Mouse (Mus musculus) mouse trophoblast stem cell (cell line): Measurements from ENCODE around the gene Hspa1l.

ENCODE experiments used
- in situ Hi-C, 2 experiments: fragments of 300-500 bp; cut with MseI, MboI; formaldehyde crosslinking; loops; 2 replicates in 1 of 2; 3 replicates in 1 of 2; pipeline ENCODE4 v1.15.1; 2025

Hspa1l gene

GRCm38 (mm10) chr17:35003022-35003838, 30.7 kb downstream of the Hspa1l start:
- in situ Hi-C loops = loop anchor here in 1 of 2 experiments (25.0 kb wide), 1 partner anchor 109 kb away; the partner anchor contains the start of genes Csnk2b, Gpank1, Ly6g5b and Ly6g5c

GRCm38 (mm10) chr17:35004075-35004717, 31.7 kb downstream of the Hspa1l start:
- in situ Hi-C loops = loop anchor here in 1 of 2 experiments (25.0 kb wide), 1 partner anchor 108 kb away; the partner anchor contains the start of genes Csnk2b, Gpank1, Ly6g5b and Ly6g5c

- in situ Hi-C loops = loop anchor here in 1 of 2 experiments (25.0 kb wide), 1 partner anchor 107 kb away; the partner anchor contains the start of genes Csnk2b, Gpank1, Ly6g5b and Ly6g5c
These were observed 32.7 kb downstream of the Hspa1l start for GRCm38 (mm10) chr17:35005158-35005557.

- in situ Hi-C loops = loop anchor here in 1 of 2 experiments (25.0 kb wide), 1 partner anchor 106 kb away; the partner anchor contains the start of genes Csnk2b, Gpank1, Ly6g5b and Ly6g5c
These were observed 33.4 kb downstream of the Hspa1l start for GRCm38 (mm10) chr17:35005902-35006301.

GRCm38 (mm10) chr17:35007387-35007991, 35.0 kb downstream of the Hspa1l start:
- in situ Hi-C loops = loop anchor here in 1 of 2 experiments (25.0 kb wide), 1 partner anchor 105 kb away; the partner anchor contains the start of genes Csnk2b, Gpank1, Ly6g5b and Ly6g5c

GRCm38 (mm10) chr17:35009586-35009985, 37.1 kb downstream of the Hspa1l start:
- in situ Hi-C loops = loop anchor here in 1 of 2 experiments (25.0 kb wide), 1 partner anchor 103 kb away; the partner anchor contains the start of genes Csnk2b, Gpank1, Ly6g5b and Ly6g5c

GRCm38 (mm10) chr17:35011440-35011839, 38.9 kb downstream of the Hspa1l start:
- in situ Hi-C loops = loop anchor here in 1 of 2 experiments (25.0 kb wide), 1 partner anchor 101 kb away; the partner anchor contains the start of genes Csnk2b, Gpank1, Ly6g5b and Ly6g5c

GRCm38 (mm10) chr17:35012430-35012829, 39.9 kb downstream of the Hspa1l start:
- in situ Hi-C loops = loop anchor here in 1 of 2 experiments (25.0 kb wide), 1 partner anchor 100 kb away; the partner anchor contains the start of genes Csnk2b, Gpank1, Ly6g5b and Ly6g5c

- in situ Hi-C loops = loop anchor here in 1 of 2 experiments (25.0 kb wide), 1 partner anchor 99 kb away; the partner anchor contains the start of genes Csnk2b, Gpank1, Ly6g5b and Ly6g5c
These were observed 40.7 kb downstream of the Hspa1l start for GRCm38 (mm10) chr17:35013221-35013620.

- in situ Hi-C loops = loop anchor here in 1 of 2 experiments (25.0 kb wide), 1 partner anchor 97 kb away; the partner anchor contains the start of genes Csnk2b, Gpank1, Ly6g5b and Ly6g5c
These were observed 42.8 kb downstream of the Hspa1l start for GRCm38 (mm10) chr17:35015296-35015695.

GRCm38 (mm10) chr17:35016376-35016775, 43.9 kb downstream of the Hspa1l start, which contains the start of gene Vwa7:
TSS of gene Vwa7 (plus strand) at chr17:35016579.
- in situ Hi-C loops = loop anchor here in 1 of 2 experiments (25.0 kb wide), 1 partner anchor 96 kb away; the partner anchor contains the start of genes Csnk2b, Gpank1, Ly6g5b and Ly6g5c

GRCm38 (mm10) chr17:35016791-35017705, 44.5 kb downstream of the Hspa1l start:
- in situ Hi-C loops = loop anchor here in 1 of 2 experiments (25.0 kb wide), 1 partner anchor 95 kb away; the partner anchor contains the start of genes Csnk2b, Gpank1, Ly6g5b and Ly6g5c

- in situ Hi-C loops = loop anchor here in 1 of 2 experiments (25.0 kb wide), 1 partner anchor 95 kb away; the partner anchor contains the start of genes Csnk2b, Gpank1, Ly6g5b and Ly6g5c
These were observed 45.2 kb downstream of the Hspa1l start for GRCm38 (mm10) chr17:35017706-35018030.

- in situ Hi-C loops = loop anchor here in 1 of 2 experiments (25.0 kb wide), 1 partner anchor 94 kb away; the partner anchor contains the start of genes Csnk2b, Gpank1, Ly6g5b and Ly6g5c
These were observed 45.7 kb downstream of the Hspa1l start for GRCm38 (mm10) chr17:35018171-35018570.

GRCm38 (mm10) chr17:35019894-35020293, 47.4 kb downstream of the Hspa1l start:
- in situ Hi-C loops = loop anchor here (5.0 to 25.0 kb wide), 2 partner anchors 87 to 92 kb away; partner anchors contain the start of genes Ly6g5c (in 2 of the 2), Csnk2b (in 1 of the 2), Gpank1 (in 1 of the 2) and Ly6g5b (in 1 of the 2)

GRCm38 (mm10) chr17:35020551-35020950, 48.0 kb downstream of the Hspa1l start:
- in situ Hi-C loops = loop anchor here (5.0 to 25.0 kb wide), 2 partner anchors 87 to 92 kb away; partner anchors contain the start of genes Ly6g5c (in 2 of the 2), Csnk2b (in 1 of the 2), Gpank1 (in 1 of the 2) and Ly6g5b (in 1 of the 2)

- in situ Hi-C loops = loop anchor here (5.0 to 25.0 kb wide), 2 partner anchors 86 to 91 kb away; partner anchors contain the start of genes Ly6g5c (in 2 of the 2), Csnk2b (in 1 of the 2), Gpank1 (in 1 of the 2) and Ly6g5b (in 1 of the 2)
These were observed 48.8 kb downstream of the Hspa1l start for GRCm38 (mm10) chr17:35021163-35021808.

- in situ Hi-C loops = loop anchor here (5.0 to 25.0 kb wide), 2 partner anchors 85 to 90 kb away; partner anchors contain the start of genes Ly6g5c (in 2 of the 2), Csnk2b (in 1 of the 2), Gpank1 (in 1 of the 2) and Ly6g5b (in 1 of the 2)
These were observed 49.5 kb downstream of the Hspa1l start for GRCm38 (mm10) chr17:35021842-35022477.
